Mouse (Mus musculus) kidney, adult 2 months (tissue): Measurements from ENCODE around the gene Ahcyl1.

Source experiments
- CTCF ChIP-seq: fragments of 200-500 bp; conservative IDR thresholded peaks from 2 replicates; pipeline ENCODE4 v1.5.1; 2011; ENCODE audit warnings: low read depth, mild to moderate bottlenecking, control low read depth, low read length, moderate library complexity, mixed read lengths; ENCODE audit not compliant: insufficient read depth, insufficient read length
- POLR2A ChIP-seq: fragments of 200-500 bp; IDR thresholded peaks from one replicate; pipeline ENCODE4 v1.6.1; 2011; ENCODE audit warnings: low read depth, low read length, control low read depth

GRCm38 (mm10) chr3:107740578-107741207 is 44.3 kb upstream of the Ahcyl1 start:
- TF ChIP-seq CTCF (no peak), POLR2A (no peak)
